Mouse (Mus musculus): ENCODE data around the gene Sox14. TPM values are rescaled to one million over a fixed set of nuclear protein-coding genes. Genes with fewer than 3 reads are reported as not detected.

Sox14 gene
- not detected in 2 replicates for total RNA-seq (2023)

DNA sequence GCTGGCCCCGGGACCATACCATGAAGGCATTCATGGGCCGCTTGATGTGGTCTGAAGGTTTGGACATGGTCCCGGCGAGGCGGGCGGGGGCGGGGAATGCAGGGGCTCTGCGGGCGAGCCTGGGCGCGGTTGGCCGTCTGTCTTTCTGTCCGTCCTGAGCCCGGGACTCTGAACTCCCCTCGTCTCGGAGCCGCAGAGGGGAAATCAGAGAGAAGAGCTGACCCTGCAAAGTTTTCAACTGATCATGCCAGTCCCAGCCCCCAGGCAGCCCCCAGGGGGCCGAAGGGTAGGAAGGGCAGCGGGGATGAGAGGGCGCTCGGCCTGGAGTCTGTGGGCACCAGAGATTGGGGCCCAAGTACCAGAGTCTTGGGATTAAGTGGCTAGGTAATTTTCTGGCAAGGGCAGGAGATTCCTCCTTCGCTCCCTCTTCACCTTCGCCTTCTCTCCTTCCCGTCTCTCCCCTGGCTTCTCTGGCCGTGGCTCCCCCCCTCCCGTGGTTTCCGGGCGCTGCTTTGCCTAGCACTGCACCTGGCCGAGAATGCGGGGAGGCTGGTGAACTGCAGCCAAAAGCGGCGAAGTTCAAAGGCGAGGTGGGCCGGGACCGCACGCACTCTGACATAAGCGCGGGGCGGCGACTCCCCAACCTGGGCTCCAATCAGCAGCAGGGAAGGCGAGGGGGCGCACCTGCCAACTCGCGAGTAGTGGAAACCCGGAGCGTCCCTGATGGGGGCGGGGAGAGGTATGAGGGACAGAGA lies at the start of gene Sox14:
Gene Sox14 (minus strand): TSS at position 553 of the 755 bp plus-strand sequence.

Other genes starting within 250 kb of the Sox14 start
- not detected in 2 replicates for gene Dzip1l, start 246.7 kb downstream of the Sox14 start, total RNA-seq (2023)
- gene Cldn18, start 158.9 kb downstream of the Sox14 start, total RNA-seq (2023), result not detected in 2 replicates